Mouse (Mus musculus): ENCODE results near the gene Bcl2a1c. TPM values are rescaled to one million over a fixed set of nuclear protein-coding genes. Genes with fewer than 3 reads are reported as not detected.
"Not testable (repeated sequence)": the region's sequence is repeated elsewhere in the genome, so short reads cannot be mapped to it uniquely, and the experiment has no call there.

The Bcl2a1c gene
- polyA plus RNA-seq (2015; fragmentation: Nextera tagmentation; extraction: Ambion mirVana), result not detected in 2 replicates

DNA sequence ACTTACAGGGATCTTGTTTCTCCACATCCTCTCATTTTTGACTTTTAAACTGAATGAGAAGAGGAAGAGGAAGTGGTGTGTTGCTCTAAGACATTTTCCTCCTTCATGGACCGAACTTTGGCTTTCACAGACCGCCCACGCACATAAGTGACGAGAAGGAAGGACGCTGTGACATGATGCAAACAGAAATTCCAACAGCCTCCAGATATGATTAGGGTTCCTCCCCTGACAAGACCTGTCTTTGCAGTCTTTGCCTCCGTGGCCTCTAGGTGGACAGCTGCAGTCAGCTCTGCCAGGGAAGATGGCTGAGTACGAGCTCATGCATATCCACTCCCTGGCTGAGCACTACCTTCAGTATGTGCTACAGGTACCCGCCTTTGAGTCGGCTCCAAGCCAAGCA lies at the start of gene Bcl2a1c:
Gene Bcl2a1c (plus strand): TSS at position 281 of the 400 bp plus-strand sequence.
- H3K4me3 ChIP-seq (ENCODE audit: low read length); H3K36me3 ChIP-seq (ENCODE audit: insufficient read depth, low read length); H3K9ac ChIP-seq (replicated peaks; ENCODE audit: low read length); H3K27ac ChIP-seq (ENCODE audit: low read length); ATAC-seq (ENCODE audit: low FRiP score, low TSS enrichment); H3K9me3 ChIP-seq (ENCODE audit: low read length); H3K4me1 ChIP-seq (ENCODE audit: insufficient read depth, low read length); H3K4me2 ChIP-seq (replicated peaks; ENCODE audit: low read depth, low read length); H3K27me3 ChIP-seq (ENCODE audit: insufficient read depth, low read length): not testable (repeated sequence)
- WGBS, result 63% methylated on average over 9 of the region's 9 CpGs

DNA sequence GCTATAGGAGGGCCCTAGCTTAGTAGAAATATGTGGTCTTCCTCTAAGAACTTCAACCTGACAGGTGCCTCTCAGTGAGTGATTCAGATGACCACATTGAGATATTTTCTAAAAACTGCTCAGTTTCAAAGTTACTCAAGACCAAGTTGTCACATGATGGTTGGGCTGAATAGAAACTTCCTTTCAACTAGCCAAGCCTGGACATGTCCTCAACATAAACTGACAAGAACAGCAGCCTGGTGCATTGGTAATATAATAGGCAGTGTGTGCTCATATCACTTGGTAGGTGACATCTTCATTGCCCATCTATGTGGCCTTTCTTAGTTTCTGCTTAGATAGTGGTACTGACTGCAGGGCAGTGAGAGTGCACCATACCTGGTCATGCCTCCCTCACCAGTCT lies 24.0 kb upstream of the Bcl2a1c start:
- H3K4me3 ChIP-seq (ENCODE audit: low read length); H3K9me3 ChIP-seq (ENCODE audit: low read length); H3K4me2 ChIP-seq (replicated peaks; ENCODE audit: low read depth, low read length); H3K27ac ChIP-seq (ENCODE audit: low read length); H3K9ac ChIP-seq (replicated peaks; ENCODE audit: low read length); H3K27me3 ChIP-seq (ENCODE audit: insufficient read depth, low read length); H3K36me3 ChIP-seq (ENCODE audit: insufficient read depth, low read length); ATAC-seq (ENCODE audit: low FRiP score, low TSS enrichment); H3K4me1 ChIP-seq (ENCODE audit: insufficient read depth, low read length): not testable (repeated sequence)

DNA sequence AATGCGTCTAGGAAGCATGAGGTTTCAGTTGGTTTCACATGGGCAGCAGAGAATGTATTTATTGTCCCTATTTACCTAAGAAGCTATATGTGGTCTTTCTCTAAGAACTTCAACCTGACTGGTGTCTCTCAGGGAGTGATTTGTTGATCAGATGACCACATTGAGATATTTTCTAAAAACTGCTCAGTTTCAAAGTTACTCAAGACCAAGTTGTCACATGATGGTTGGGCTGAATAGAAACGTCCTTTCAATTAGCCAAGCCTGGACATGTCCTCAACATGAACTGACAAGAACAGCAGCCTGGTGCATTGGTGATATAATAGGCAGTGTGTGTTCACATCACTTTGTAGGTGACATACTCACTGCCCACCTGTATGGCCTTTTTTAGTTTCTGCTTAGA lies 18.2 kb upstream of the Bcl2a1c start:
- H3K27me3 ChIP-seq (ENCODE audit: insufficient read depth, low read length); H3K9me3 ChIP-seq (ENCODE audit: low read length); H3K9ac ChIP-seq (replicated peaks; ENCODE audit: low read length); H3K27ac ChIP-seq (ENCODE audit: low read length); H3K4me2 ChIP-seq (replicated peaks; ENCODE audit: low read depth, low read length); H3K4me3 ChIP-seq (ENCODE audit: low read length); H3K4me1 ChIP-seq (ENCODE audit: insufficient read depth, low read length); ATAC-seq (ENCODE audit: low FRiP score, low TSS enrichment); H3K36me3 ChIP-seq (ENCODE audit: insufficient read depth, low read length): not testable (repeated sequence)
- 65% methylated on average over 2 of the region's 2 CpGs for WGBS

DNA sequence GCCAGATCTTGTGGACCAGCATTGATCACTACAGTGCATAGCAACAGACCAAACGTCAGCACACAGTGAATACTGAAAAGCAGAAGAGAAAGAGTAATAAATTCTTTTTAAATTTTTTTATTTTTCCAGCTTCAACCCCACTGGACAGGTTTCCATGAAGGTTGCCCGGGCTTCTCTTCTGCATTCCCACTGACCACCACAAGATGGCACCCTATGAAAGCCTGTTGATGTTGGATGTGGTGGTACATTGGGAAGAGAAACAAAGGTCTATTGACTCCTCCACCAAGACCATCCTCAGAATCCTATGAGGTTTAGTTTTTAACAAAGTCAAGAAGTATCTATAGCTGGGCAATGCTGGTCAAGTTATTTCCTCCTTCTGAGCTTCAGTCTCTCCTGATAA lies 11.9 kb upstream of the Bcl2a1c start:
- 5% methylated on average over 2 of the region's 2 CpGs for WGBS
- no peaks in the 10 kb centered on the region for H3K27me3 ChIP-seq (ENCODE audit: insufficient read depth, low read length)
- no peak for ATAC-seq (ENCODE audit: low FRiP score, low TSS enrichment)

DNA sequence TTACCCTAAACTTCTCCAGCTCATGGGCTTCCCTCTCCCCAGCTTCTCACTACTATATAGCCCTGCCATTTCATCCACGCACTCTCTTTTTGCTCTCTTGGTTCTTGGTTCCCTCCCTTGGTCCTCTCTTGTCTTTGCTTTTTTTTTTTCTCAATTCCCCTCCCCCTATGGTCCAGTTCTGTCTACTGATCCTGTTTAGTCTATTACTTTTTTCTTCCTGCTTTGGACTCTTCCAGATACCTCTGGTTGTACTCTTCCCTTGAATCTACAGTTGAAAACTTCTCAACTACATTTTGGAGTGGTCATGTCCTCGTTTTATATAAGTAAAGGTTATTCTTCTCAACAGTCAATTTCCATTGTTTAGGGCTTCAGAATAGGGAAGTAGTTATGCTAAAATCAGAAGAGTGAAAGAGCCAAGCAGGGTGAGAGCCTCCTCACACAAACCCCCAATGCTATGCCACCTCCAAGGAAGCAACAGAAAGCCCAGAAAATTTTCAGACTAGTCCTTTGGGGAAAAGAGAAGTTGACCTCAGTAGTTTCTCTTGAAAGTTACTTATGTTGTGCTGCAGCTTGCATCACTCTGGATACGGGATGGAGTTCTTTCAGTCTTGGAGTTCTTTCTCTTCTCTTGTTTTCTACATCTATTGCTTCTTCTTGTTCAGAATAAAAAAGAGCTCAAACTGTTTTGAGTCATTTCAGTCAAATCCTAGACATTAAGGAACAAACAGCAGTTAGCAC lies 3.8 kb upstream of the Bcl2a1c start:
- Histone ChIP-seq H3K4me3 (ENCODE audit: low read length) (no peak overlapping the region), H3K36me3 (ENCODE audit: insufficient read depth, low read length) (no peaks in the 10 kb centered on the region), H3K9ac (replicated peaks; ENCODE audit: low read length) (no peak overlapping the region), H3K27me3 (ENCODE audit: insufficient read depth, low read length) (no peaks in the 10 kb centered on the region), H3K4me2 (replicated peaks; ENCODE audit: low read depth, low read length) (no peak overlapping the region), H3K4me1 (ENCODE audit: insufficient read depth, low read length) (no peaks in the 10 kb centered on the region), H3K9me3 (ENCODE audit: low read length) (no peaks in the 10 kb centered on the region), H3K27ac (ENCODE audit: low read length) (no peak overlapping the region)
- WGBS, result 64% methylated on average over 3 of the region's 3 CpGs
- ATAC-seq (ENCODE audit: low FRiP score, low TSS enrichment), result no peak

More for the DNA sequence above, 11.9 kb upstream of the Bcl2a1c start:
- Histone ChIP-seq H3K4me3 (ENCODE audit: low read length) (no peak overlapping the region), H3K4me1 (ENCODE audit: insufficient read depth, low read length) (no peaks in the 10 kb centered on the region), H3K4me2 (replicated peaks; ENCODE audit: low read depth, low read length) (no peak overlapping the region), H3K27ac (ENCODE audit: low read length) (no peak overlapping the region), H3K9ac (replicated peaks; ENCODE audit: low read length) (no peak overlapping the region), H3K36me3 (ENCODE audit: insufficient read depth, low read length) (no peaks in the 10 kb centered on the region), H3K9me3 (ENCODE audit: low read length) (no peaks in the 10 kb centered on the region)

DNA sequence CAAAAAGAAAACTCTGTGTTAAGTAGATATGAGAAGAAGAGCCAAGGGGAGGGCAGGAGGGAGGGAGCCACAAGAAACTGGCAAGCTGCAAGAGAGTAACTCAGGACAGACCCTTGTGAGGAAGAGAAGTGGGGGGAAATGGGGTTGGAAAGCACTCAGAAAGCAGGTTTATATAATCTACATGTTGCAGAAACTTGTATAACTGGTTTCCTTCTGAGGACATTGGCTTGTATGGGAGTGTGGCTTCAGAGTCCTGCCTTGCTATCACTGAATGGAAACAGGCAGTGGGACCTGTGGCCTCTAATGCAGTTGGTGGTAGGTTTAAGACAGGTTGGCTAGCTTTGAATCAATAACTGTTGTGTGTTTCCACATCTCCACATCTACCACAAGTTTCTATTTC lies 1.6 kb upstream of the Bcl2a1c start:
- H3K4me2 ChIP-seq (replicated peaks; ENCODE audit: low read depth, low read length); H3K9me3 ChIP-seq (ENCODE audit: low read length); ATAC-seq (ENCODE audit: low FRiP score, low TSS enrichment); H3K27ac ChIP-seq (ENCODE audit: low read length); H3K27me3 ChIP-seq (ENCODE audit: insufficient read depth, low read length); H3K9ac ChIP-seq (replicated peaks; ENCODE audit: low read length); H3K4me3 ChIP-seq (ENCODE audit: low read length); H3K36me3 ChIP-seq (ENCODE audit: insufficient read depth, low read length); H3K4me1 ChIP-seq (ENCODE audit: insufficient read depth, low read length): not testable (repeated sequence)

DNA sequence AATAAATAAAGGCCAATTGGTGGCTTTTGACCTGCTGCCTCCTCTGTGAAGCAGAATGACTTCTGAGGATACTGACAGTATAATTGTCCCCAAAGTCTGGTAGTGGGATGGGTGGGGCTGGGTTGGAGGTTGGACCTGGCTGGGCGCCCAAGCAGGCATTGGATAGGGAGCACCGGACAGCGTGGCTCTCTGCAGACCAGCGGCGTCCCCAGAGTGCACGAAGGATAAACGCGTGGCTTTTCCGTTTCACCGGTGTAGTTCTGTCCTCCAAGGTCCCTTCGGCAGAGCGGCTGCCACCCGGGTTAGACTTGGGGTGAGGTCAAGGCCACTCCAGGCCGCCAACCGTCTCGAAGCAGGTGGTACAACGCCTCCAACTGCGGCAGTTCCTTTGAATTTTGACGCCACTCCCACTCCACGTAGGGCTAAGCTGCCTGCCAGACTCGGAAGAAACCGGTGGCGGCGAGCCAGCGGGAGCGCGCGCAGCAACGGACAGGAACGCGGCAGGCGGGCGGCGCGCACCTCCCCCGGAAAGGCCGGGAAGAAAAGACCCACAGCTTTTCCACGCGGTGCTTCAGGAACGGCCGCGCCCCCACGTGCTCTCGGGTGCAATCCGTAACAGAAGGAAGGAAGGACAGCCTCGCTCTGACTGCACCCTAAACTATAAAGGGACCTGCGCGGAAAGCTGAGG lies 38.0 kb downstream of the Bcl2a1c start:
- H3K4me2 ChIP-seq (replicated peaks; ENCODE audit: low read depth, low read length), result peak overlapping the region; percentile 72
- no peaks in the 10 kb centered on the region for H3K27me3 ChIP-seq (ENCODE audit: insufficient read depth, low read length)
- peak; percentile 90 for ATAC-seq (ENCODE audit: low FRiP score, low TSS enrichment)
- peak overlapping the region; percentile 51 for H3K4me3 ChIP-seq (ENCODE audit: low read length)
- H3K4me1 ChIP-seq (ENCODE audit: insufficient read depth, low read length), result peaks cover 3% of the 10 kb centered on the region; the same call in 1 of the 2 replicates
- WGBS, result under 1% methylated on average over 48 of the region's 48 CpGs
- no peaks in the 10 kb centered on the region for H3K9me3 ChIP-seq (ENCODE audit: low read length)
- peak overlapping the region; percentile 75 for H3K9ac ChIP-seq (replicated peaks; ENCODE audit: low read length)
- H3K36me3 ChIP-seq (ENCODE audit: insufficient read depth, low read length), result no peaks in the 10 kb centered on the region
- no peak overlapping the region for H3K27ac ChIP-seq (ENCODE audit: low read length)

DNA sequence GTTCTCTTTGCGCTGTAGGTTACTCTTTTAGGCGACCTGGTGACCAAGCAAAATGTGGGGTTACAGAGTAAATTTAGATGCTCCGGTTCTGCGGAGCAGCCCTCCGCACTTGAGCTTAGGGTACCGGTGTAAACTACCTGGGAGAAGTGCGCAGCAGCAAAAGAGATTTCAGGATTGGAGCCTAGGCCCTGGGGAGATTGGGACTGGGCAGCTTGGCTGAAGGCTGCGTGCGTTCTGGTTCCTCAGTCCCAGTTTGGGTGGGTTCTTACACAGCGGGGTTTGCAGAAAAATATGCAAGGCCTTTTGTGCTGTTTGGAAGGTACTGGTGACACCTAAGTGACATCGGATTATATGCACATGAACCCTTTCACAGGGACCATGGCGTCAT lies 38.5 kb downstream of the Bcl2a1c start:
- peak overlapping the region; percentile 72 for H3K4me2 ChIP-seq (replicated peaks; ENCODE audit: low read depth, low read length)
- no peaks in the 10 kb centered on the region for H3K9me3 ChIP-seq (ENCODE audit: low read length)
- H3K36me3 ChIP-seq (ENCODE audit: insufficient read depth, low read length), result 0 out of 2 replicates have a peak, but pooled peaks cover 5% of the 10 kb centered on the region
- peak overlapping the region; percentile 75 for H3K9ac ChIP-seq (replicated peaks; ENCODE audit: low read length)
- peak overlapping the region; percentile 51 for H3K4me3 ChIP-seq (ENCODE audit: low read length)
- peaks cover 3% of the 10 kb centered on the region; the same call in 1 of the 2 replicates for H3K4me1 ChIP-seq (ENCODE audit: insufficient read depth, low read length)
- ATAC-seq (ENCODE audit: low FRiP score, low TSS enrichment), result peak; percentile 55
- H3K27me3 ChIP-seq (ENCODE audit: insufficient read depth, low read length), result no peaks in the 10 kb centered on the region
- H3K27ac ChIP-seq (ENCODE audit: low read length), result no peak overlapping the region
- 13% methylated on average over 12 of the region's 12 CpGs for WGBS

DNA sequence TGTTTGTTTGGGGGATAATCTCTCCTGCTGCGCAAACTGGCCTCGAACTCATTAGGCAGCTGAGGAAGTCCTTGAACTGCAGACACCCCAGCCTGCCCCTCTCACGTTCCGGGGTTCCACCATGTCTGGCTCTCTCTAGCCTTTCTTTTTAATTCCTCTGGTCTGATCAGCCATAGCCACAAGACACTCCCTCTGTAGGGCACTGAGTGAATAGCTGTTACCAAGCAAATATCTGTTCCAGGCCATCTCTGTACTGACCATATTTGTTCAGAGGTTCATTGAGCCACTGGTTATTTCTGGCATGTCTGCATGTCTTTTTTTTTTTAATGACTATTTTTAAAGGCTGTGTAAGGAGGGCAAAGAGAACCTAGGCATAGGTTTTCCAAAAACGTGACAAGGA lies 39.5 kb downstream of the Bcl2a1c start:
- not testable (repeated sequence) for H3K4me2 ChIP-seq (replicated peaks; ENCODE audit: low read depth, low read length); H3K9ac ChIP-seq (replicated peaks; ENCODE audit: low read length); ATAC-seq (ENCODE audit: low FRiP score, low TSS enrichment); H3K4me1 ChIP-seq (ENCODE audit: insufficient read depth, low read length); H3K27me3 ChIP-seq (ENCODE audit: insufficient read depth, low read length); H3K36me3 ChIP-seq (ENCODE audit: insufficient read depth, low read length); H3K9me3 ChIP-seq (ENCODE audit: low read length); H3K4me3 ChIP-seq (ENCODE audit: low read length); H3K27ac ChIP-seq (ENCODE audit: low read length)
- WGBS, result 68% methylated on average over 5 of the region's 5 CpGs

DNA sequence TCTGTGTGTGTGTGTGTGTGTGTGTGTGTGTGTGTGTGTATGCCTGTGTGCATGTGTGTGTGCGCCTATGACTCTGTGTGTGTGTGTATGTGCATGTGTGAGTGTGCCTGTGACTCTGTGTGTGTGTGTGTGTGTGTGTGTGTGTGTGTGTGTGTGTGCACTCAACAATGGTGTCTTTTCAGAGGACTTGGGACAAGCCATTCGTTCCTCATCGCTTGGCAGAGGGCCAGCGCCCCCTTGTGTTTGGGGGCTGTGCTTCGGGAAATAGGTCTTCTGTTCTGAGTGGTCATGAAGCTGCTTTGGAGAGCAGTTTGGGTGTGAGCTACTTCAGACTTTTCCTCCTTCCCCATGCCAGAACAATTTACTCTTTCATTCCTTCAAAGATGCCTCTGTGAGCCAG lies 41.8 kb downstream of the Bcl2a1c start:
- 43% methylated on average over 5 of the region's 5 CpGs for WGBS
- H3K27me3 ChIP-seq (ENCODE audit: insufficient read depth, low read length); H3K4me3 ChIP-seq (ENCODE audit: low read length); ATAC-seq (ENCODE audit: low FRiP score, low TSS enrichment); H3K9me3 ChIP-seq (ENCODE audit: low read length); H3K4me1 ChIP-seq (ENCODE audit: insufficient read depth, low read length); H3K4me2 ChIP-seq (replicated peaks; ENCODE audit: low read depth, low read length); H3K27ac ChIP-seq (ENCODE audit: low read length); H3K9ac ChIP-seq (replicated peaks; ENCODE audit: low read length): not testable (repeated sequence)
- H3K36me3 ChIP-seq (ENCODE audit: insufficient read depth, low read length), result peaks cover 21% of the 10 kb centered on the region; the same call in 1 of the 2 replicates

All from kidney, embryonic 16.5 days (tissue).